Mouse (Mus musculus) liver, embryonic 12.5 days (tissue): ENCODE measurements around the gene Ddah1. TPM values are rescaled to one million over a fixed set of nuclear protein-coding genes. Genes with fewer than 3 reads are reported as not detected.
A peak's percentile ranks its signal among the peaks of the same experiment; 100 is the strongest.

Source experiments
- ATAC-seq: fragments of 200-750 bp; cut with Nextera tagmentation; 2 replicates; pipeline ENCODE4 v1.8.0; 2017; ENCODE audit warnings: moderate number of reproducible peaks, mild to moderate bottlenecking, moderate library complexity
- H3K27ac ChIP-seq: fragments of 300-500 bp; sonication (generic); 2 replicates; pipeline ENCODE4 v1.5.1; 2016; ENCODE audit warnings: mild to moderate bottlenecking
- H3K27me3 ChIP-seq: fragments of 300-500 bp; sonication (generic); replicated peaks from 2 replicates; pipeline ENCODE4 v1.6.1; 2016; ENCODE audit warnings: mild to moderate bottlenecking, moderate library complexity
- H3K36me3 ChIP-seq: fragments of 300-500 bp; sonication (generic); 2 replicates; pipeline ENCODE4 v1.6.1; 2016; ENCODE audit warnings: mild to moderate bottlenecking, moderate library complexity
- H3K4me1 ChIP-seq: fragments of 300-500 bp; sonication (generic); 2 replicates; pipeline ENCODE4 v1.6.1; 2016
- H3K4me2 ChIP-seq: fragments of 300-500 bp; sonication (generic); 2 replicates; pipeline ENCODE4 v1.6.1; 2016; ENCODE audit warnings: mild to moderate bottlenecking, moderate library complexity
- H3K4me3 ChIP-seq: fragments of 300-500 bp; sonication (generic); 2 replicates; pipeline ENCODE4 v1.5.1; 2016; ENCODE audit warnings: mild to moderate bottlenecking, moderate library complexity
- H3K9ac ChIP-seq: fragments of 300-500 bp; sonication (generic); 2 replicates; pipeline ENCODE4 v1.6.1; 2016; ENCODE audit warnings: mild to moderate bottlenecking, moderate library complexity
- H3K9me3 ChIP-seq: fragments of 300-500 bp; sonication (generic); replicated peaks from 2 replicates; pipeline ENCODE4 v1.6.1; 2016; ENCODE audit warnings: mild to moderate bottlenecking, moderate library complexity
- WGBS: fragments of 180-500 bp; shearing (Covaris S2); methylation state at CpG from one replicate; pipeline ENCODE4 v1.1.7; 2016; ENCODE audit not compliant: insufficient replicate concordance; 5-methylcytosine and 5-hydroxymethylcytosine counted together
- polyA plus RNA-seq: library from polyadenylated mRNA; unstranded; fragments of >200 nt; fragmentation: Nextera tagmentation; extraction: Ambion mirVana; gene quantifications from 2 replicates; pipeline ENCODE4 v1.2.1, GENCODE M21; 2016

Ddah1 gene
- polyA plus RNA-seq, result 31.9 and 36.4 TPM in 2 replicates

DNA sequence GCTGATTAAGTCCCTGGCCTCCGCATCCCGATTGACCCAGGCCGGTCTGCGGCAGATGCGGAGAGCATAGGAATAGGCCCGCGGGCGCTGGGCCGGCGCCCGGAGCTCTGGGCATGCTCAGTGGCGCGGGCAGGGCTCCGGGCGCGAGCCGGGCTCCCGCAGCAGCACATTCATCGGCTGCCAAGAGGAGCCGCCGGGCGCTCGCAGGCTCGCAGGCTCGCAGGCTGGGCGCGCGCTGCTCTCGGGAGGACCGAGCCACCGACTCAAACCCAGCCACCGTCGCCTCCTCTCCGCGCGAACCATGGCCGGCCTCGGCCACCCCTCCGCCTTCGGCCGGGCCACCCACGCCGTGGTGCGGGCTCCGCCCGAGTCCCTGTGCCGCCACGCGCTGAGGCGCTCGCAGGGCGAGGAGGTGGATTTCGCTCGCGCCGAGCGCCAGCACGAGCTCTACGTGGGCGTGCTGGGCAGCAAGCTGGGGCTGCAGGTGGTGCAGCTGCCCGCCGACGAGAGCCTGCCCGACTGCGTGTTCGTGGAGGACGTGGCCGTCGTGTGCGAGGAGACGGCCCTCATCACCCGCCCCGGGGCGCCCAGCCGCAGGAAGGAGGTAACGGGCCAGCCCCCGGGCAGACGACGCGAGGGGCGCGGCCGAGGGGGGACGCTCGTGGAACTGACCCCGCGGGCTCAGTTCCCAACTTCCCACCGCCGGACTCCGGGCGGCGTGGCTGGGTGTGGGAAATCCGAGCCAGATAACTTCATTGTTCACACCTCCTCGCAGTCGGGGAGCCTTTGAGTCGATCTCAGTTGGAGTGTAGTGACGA lies at the start of gene Ddah1:
Gene Ddah1 (plus strand): TSS at position 115 of the 818 bp plus-strand sequence.
- peak within 1 kb of the TSS; percentile 75 for H3K9ac ChIP-seq
- peaks cover 66% of the 10 kb centered on the region for H3K4me1 ChIP-seq
- H3K4me2 ChIP-seq, result peak within 1 kb of the TSS; percentile 97
- H3K27me3 ChIP-seq, result peaks cover 34% of the 10 kb centered on the region
- ATAC-seq, result peak; percentile 76
- peak within 1 kb of the TSS; percentile 66 for H3K27ac ChIP-seq
- peak within 1 kb of the TSS; percentile 65 for H3K4me3 ChIP-seq
- H3K36me3 ChIP-seq, result no peaks in the 10 kb centered on the region
- H3K9me3 ChIP-seq, result no peaks in the 10 kb centered on the region
- whole genome bisulfite sequencing, result under 1% methylated on average over 94 of the region's 97 CpGs

DNA sequence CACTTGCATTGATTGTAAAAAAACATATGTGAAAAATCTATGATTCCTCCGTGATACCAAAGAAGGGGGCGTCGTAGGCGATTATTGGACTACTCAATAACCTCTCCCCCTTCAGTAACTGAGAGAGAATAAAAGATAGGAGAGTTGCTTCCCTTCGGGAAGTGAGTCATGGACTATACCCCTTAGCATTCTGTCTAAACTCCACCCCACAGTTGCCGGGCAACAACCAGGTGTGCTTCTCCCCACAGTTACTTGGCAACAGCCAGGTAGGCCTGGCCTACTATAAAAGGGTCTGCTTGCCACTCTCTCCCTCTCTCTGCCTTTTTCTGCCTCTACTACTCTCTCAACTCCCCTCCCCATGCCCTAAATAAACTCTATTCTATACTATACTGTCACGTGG lies 42.6 kb upstream of the Ddah1 start:
- Histone ChIP-seq H3K27ac (no peak overlapping the region), H3K27me3 (peaks cover 3% of the 10 kb centered on the region), H3K4me3 (no peak overlapping the region), H3K9me3 (no peaks in the 10 kb centered on the region), H3K36me3 (no peaks in the 10 kb centered on the region), H3K4me2 (no peak overlapping the region), H3K9ac (no peak overlapping the region), H3K4me1 (0 out of 2 replicates have a peak, but pooled peaks cover 5% of the 10 kb centered on the region)
- WGBS, result 73% methylated on average over 7 of the region's 7 CpGs
- no peak for ATAC-seq

DNA sequence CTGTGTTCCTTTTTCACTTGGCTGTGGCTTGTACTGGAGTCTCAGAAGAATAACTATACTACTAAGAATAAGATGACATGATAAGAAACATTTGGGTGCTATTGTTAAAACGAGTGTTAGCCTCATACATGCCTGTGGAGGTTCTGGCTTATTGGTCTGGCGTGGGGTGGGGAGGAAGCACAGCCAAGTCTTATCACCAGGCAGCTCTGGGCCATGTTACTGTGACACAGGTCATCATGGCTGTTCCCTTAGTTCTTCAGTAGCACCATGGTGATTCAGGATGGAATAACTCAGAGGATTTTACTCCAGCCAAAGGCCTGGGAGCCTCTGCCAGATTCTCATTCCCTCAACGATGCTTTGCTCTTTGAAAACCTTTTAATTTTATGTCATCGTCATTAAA lies 38.8 kb upstream of the Ddah1 start:
- H3K4me1 ChIP-seq, result 0 out of 2 replicates have a peak, but pooled peaks cover 5% of the 10 kb centered on the region
- WGBS, result 62% methylated on average over 4 of the region's 4 CpGs
- H3K36me3 ChIP-seq, result no peaks in the 10 kb centered on the region
- no peaks in the 10 kb centered on the region for H3K27me3 ChIP-seq
- H3K9me3 ChIP-seq, result no peaks in the 10 kb centered on the region
- H3K27ac ChIP-seq, result no peak overlapping the region
- no peak overlapping the region for H3K9ac ChIP-seq
- no peak for ATAC-seq
- H3K4me2 ChIP-seq, result no peak overlapping the region
- H3K4me3 ChIP-seq, result no peak overlapping the region

DNA sequence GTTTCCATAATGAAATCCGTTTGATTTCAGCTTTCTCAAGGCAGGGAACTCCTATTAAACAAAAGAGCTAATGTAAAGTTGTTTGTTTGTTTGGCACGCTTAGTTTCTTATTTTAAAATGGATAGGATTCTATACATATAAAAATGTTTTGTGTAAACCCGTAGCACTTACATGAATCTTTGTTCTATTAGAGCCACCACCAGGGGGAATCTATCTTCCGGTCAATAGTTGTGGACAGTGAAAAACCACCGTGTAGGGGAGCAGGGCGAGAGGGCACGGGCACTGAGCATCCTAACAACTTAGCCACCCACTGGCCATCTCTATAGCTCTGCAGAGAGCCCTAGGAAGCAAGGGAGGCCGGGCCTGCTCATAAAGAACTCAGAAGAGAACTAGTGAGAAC lies 33.4 kb upstream of the Ddah1 start:
- WGBS, result 58% methylated on average over 8 of the region's 8 CpGs
- no peaks in the 10 kb centered on the region for H3K4me1 ChIP-seq
- H3K27me3 ChIP-seq, result no peaks in the 10 kb centered on the region
- H3K27ac ChIP-seq, result no peak overlapping the region
- H3K9ac ChIP-seq, result no peak overlapping the region
- no peak overlapping the region for H3K4me2 ChIP-seq
- ATAC-seq, result no peak
- no peak overlapping the region for H3K4me3 ChIP-seq
- no peaks in the 10 kb centered on the region for H3K36me3 ChIP-seq
- no peaks in the 10 kb centered on the region for H3K9me3 ChIP-seq

DNA sequence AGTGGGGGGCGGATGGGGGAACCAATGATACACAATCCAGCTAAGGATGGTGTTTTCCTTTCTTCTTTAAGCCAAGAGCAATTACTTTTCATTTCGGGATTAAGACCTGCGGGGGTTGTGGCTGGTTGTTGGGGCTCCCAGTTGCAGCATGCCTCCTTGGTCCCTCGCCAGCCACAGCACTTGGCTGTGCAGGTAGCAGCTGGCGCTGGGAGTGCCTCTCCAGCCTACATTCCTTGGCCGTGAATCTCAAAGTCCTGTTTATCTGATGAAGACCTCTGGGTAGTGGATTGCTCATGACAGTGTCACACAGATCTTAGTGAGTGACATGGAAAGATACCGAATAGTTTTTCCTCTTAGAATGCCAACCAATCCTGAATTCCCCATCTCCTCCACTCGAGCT lies 30.1 kb upstream of the Ddah1 start:
- ATAC-seq, result no peak
- 61% methylated on average over 8 of the region's 8 CpGs for WGBS
- no peak overlapping the region for H3K4me3 ChIP-seq
- H3K4me1 ChIP-seq, result no peaks in the 10 kb centered on the region
- H3K27me3 ChIP-seq, result no peaks in the 10 kb centered on the region
- no peak overlapping the region for H3K27ac ChIP-seq
- H3K9me3 ChIP-seq, result no peaks in the 10 kb centered on the region
- H3K36me3 ChIP-seq, result no peaks in the 10 kb centered on the region
- no peak overlapping the region for H3K4me2 ChIP-seq
- H3K9ac ChIP-seq, result no peak overlapping the region

DNA sequence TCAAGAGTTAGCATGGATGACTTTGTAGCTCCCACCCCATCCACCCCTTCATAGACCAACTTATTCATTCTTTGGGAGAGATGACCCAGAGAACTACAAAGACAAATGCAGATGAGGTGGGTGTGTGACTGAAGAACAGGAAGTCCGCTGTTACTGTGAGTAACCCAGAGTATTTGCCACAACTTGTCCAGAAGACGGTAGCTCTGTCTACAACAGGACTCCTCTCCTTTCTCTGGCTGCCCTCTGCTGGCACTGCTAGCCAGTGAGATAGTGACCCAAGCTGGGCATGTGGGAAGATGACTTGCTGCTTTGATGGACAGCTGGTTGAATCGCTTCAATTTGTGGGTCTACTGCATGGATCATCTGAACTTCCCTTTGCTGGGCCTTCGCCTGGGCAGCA lies 28.9 kb upstream of the Ddah1 start:
- no peak overlapping the region for H3K27ac ChIP-seq
- H3K9ac ChIP-seq, result no peak overlapping the region
- H3K36me3 ChIP-seq, result no peaks in the 10 kb centered on the region
- H3K4me3 ChIP-seq, result no peak overlapping the region
- H3K9me3 ChIP-seq, result no peaks in the 10 kb centered on the region
- WGBS, result 44% methylated on average over 4 of the region's 4 CpGs
- no peaks in the 10 kb centered on the region for H3K27me3 ChIP-seq
- peak; percentile 46; the same call in 1 of the 2 replicates for ATAC-seq
- H3K4me2 ChIP-seq, result no peak overlapping the region
- H3K4me1 ChIP-seq, result no peaks in the 10 kb centered on the region

GRCm38 (mm10) chr3:145730092-145730491 lies 28.4 kb upstream of the Ddah1 start:
- no peak for ATAC-seq
- H3K9ac ChIP-seq, result no peak overlapping the region
- H3K27ac ChIP-seq, result no peak overlapping the region
- no peak overlapping the region for H3K4me2 ChIP-seq
- H3K36me3 ChIP-seq, result no peaks in the 10 kb centered on the region
- H3K27me3 ChIP-seq, result no peaks in the 10 kb centered on the region
- H3K4me1 ChIP-seq, result no peaks in the 10 kb centered on the region
- H3K9me3 ChIP-seq, result no peaks in the 10 kb centered on the region
- 19% methylated on average over 3 of the region's 3 CpGs for WGBS
- no peak overlapping the region for H3K4me3 ChIP-seq

GRCm38 (mm10) chr3:145734857-145735256 lies 23.6 kb upstream of the Ddah1 start:
- no peak for ATAC-seq
- Histone ChIP-seq H3K36me3 (no peaks in the 10 kb centered on the region), H3K27me3 (no peaks in the 10 kb centered on the region), H3K4me2 (no peak overlapping the region), H3K4me1 (peaks cover 23% of the 10 kb centered on the region), H3K27ac (no peak overlapping the region), H3K9ac (no peak overlapping the region), H3K4me3 (no peak overlapping the region), H3K9me3 (no peaks in the 10 kb centered on the region)
- WGBS, result 70% methylated on average over 8 of the region's 8 CpGs

DNA sequence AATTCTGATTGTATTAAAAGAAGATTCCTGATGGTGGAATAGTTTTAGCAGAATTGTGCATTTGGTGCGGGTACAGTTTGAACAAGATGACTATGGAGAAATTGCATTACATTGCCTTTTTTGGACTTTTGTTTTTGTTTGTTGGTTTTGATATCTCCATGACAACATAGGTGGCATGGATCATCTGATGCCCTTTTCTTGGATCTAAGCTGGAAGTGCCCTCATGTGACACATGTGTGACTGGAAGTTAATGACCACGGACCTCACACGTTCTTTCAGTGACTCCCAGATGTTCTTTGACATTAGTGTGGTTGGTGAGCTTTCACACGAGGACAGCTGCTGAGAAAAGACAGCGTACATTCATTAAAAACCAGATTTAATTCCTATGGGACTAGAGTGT lies 21.9 kb upstream of the Ddah1 start:
- no peaks in the 10 kb centered on the region for H3K36me3 ChIP-seq
- no peak overlapping the region for H3K4me2 ChIP-seq
- H3K27me3 ChIP-seq, result no peaks in the 10 kb centered on the region
- H3K27ac ChIP-seq, result no peak overlapping the region
- H3K4me1 ChIP-seq, result peaks cover 31% of the 10 kb centered on the region
- ATAC-seq, result no peak
- no peaks in the 10 kb centered on the region for H3K9me3 ChIP-seq
- 71% methylated on average over 5 of the region's 5 CpGs for WGBS
- no peak overlapping the region for H3K4me3 ChIP-seq
- no peak overlapping the region for H3K9ac ChIP-seq

DNA sequence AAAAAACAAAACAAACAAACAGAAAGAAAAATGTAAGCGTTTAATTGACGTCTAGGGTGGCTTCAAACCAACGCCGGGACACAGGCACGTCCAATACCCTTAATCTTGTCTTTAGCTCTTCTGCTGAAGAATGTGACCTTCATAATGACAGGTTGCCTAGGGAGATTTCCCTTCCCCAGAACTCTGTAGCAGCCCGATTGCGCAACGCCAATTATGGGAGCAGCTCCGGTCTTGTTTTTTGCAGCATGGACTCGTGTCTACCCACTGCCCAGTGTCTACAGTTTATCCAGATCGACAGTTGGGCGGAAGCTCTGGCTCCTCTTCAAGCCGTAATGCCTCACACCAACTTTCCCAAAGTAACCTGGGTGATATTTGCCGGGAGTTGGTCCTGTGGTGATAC lies 19.8 kb upstream of the Ddah1 start:
- Histone ChIP-seq H3K4me2 (peak overlapping the region; percentile 5; the same call in 1 of the 2 replicates), H3K9me3 (no peaks in the 10 kb centered on the region), H3K36me3 (no peaks in the 10 kb centered on the region), H3K4me1 (peaks cover 31% of the 10 kb centered on the region), H3K4me3 (no peak overlapping the region), H3K9ac (no peak overlapping the region), H3K27me3 (no peaks in the 10 kb centered on the region), H3K27ac (no peak overlapping the region)
- ATAC-seq, result no peak
- 59% methylated on average over 14 of the region's 14 CpGs for WGBS

GRCm38 (mm10) chr3:145739904-145740303 lies 18.6 kb upstream of the Ddah1 start:
- H3K4me2 ChIP-seq, result no peak overlapping the region
- no peak overlapping the region for H3K27ac ChIP-seq
- H3K9me3 ChIP-seq, result no peaks in the 10 kb centered on the region
- H3K36me3 ChIP-seq, result no peaks in the 10 kb centered on the region
- H3K4me3 ChIP-seq, result no peak overlapping the region
- H3K4me1 ChIP-seq, result peaks cover 31% of the 10 kb centered on the region
- ATAC-seq, result no peak
- H3K27me3 ChIP-seq, result no peaks in the 10 kb centered on the region
- 42% methylated on average over 7 of the region's 7 CpGs for WGBS
- H3K9ac ChIP-seq, result no peak overlapping the region

GRCm38 (mm10) chr3:145743050-145743449 lies 15.4 kb upstream of the Ddah1 start:
- no peak for ATAC-seq
- 36% methylated on average over 9 of the region's 9 CpGs for WGBS

More at GRCm38 (mm10) chr3:145743050-145743449, 15.4 kb upstream of the Ddah1 start:
- Histone ChIP-seq H3K27me3 (no peaks in the 10 kb centered on the region), H3K36me3 (no peaks in the 10 kb centered on the region), H3K4me2 (no peak overlapping the region), H3K27ac (no peak overlapping the region), H3K4me1 (peaks cover 26% of the 10 kb centered on the region), H3K4me3 (no peak overlapping the region), H3K9me3 (no peaks in the 10 kb centered on the region), H3K9ac (no peak overlapping the region)
